Mouse (Mus musculus) lung, postnatal 0 days (tissue): Measurements from ENCODE around the gene Pard3.

Source experiments
- CTCF ChIP-seq: IDR thresholded peaks from 2 replicates; pipeline ENCODE4 v1.5.1; 2016; ENCODE audit warnings: antibody characterized with exemption, mild to moderate bottlenecking
- EP300 ChIP-seq: IDR thresholded peaks from 2 replicates; pipeline ENCODE4 v1.6.1; 2016; ENCODE audit warnings: antibody characterized with exemption, mild to moderate bottlenecking, control low read depth

DNA sequence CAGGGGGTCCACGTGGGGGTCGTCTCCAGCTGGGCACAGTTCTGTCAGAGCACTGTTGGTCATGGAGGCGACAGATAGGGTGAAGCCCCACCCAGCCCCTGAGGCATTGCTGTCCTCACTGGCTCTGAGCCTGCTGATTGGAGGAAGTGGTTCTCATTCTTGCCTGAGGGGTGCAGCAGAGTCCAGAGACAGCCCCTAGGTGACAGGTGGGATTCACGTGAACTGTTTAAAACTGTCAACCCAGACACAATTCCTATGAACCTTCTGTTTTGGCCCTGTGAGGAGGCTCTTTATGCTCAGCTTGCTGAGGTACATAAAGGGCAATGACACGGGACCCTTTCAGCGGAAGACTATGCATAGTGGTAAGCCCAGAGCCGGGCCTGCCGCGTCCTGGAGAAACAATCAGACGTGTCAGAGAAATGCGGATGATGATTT lies 488.5 kb downstream of the Pard3 start:
- no peak for TF ChIP-seq EP300
- TF ChIP-seq CTCF: peak; percentile 37
